Mouse (Mus musculus): ENCODE measurements around the gene Slc6a4. TPM values are rescaled to one million over a fixed set of nuclear protein-coding genes. Genes with fewer than 3 reads are reported as not detected.

Gene Slc6a4
- total and polyA plus RNA-seq, 3 experiments: not detected

GRCm38 (mm10) chr11:77078273-77079134 is 80.1 kb downstream of the Slc6a4 start, which contains the start of gene Nsrp1 (continued):
- no peak for TF ChIP-seq ZC3H11A (IDR thresholded peaks at IDR 0.05; ENCODE audit: low read depth, low read length)
- TF ChIP-seq BHLHE40 (IDR thresholded peaks at IDR 0.05; ENCODE audit: borderline replicate concordance, low read depth, low read length): no peak
- peak; percentile 99 for TF ChIP-seq ZMIZ1 (IDR thresholded peaks at IDR 0.05; ENCODE audit: low read depth, low read length)
- no peak for TF ChIP-seq ZNF384 (IDR thresholded peaks at IDR 0.05; ENCODE audit: low read depth, low read length)
- peak; percentile 77; the same call in 1 of the 2 replicates for TF ChIP-seq MEF2A (IDR thresholded peaks at IDR 0.05; ENCODE audit: extremely low read depth, insufficient replicate concordance, low read depth, low read length, poor library complexity, severe bottlenecking)
- TF ChIP-seq POLR2AphosphoS5 (IDR thresholded peaks at IDR 0.05; ENCODE audit: borderline replicate concordance, low read depth, low read length): 0 out of 2 replicates have a peak, but pooled peaks have one; percentile 70
- TF ChIP-seq MAX (IDR thresholded peaks at IDR 0.05; ENCODE audit: low read length): 0 out of 2 replicates have a peak, but pooled peaks have one; percentile 50
- peak; percentile 87; the same call in 1 of the 2 replicates for TF ChIP-seq MAZ (IDR thresholded peaks at IDR 0.05; ENCODE audit: low read depth, low read length)
- no peak for TF ChIP-seq E2F4 (IDR thresholded peaks at IDR 0.05; ENCODE audit: borderline replicate concordance, low read depth, low read length)
- no peak for TF ChIP-seq SMC3 (IDR thresholded peaks at IDR 0.05; ENCODE audit: low read depth, low read length)

- peak; percentile 35 for DNase-seq (ENCODE audit: low read depth, low spot score)
- Histone ChIP-seq H3K79me2 (ENCODE audit: control insufficient read depth, insufficient read depth, low read length, poor library complexity) (peaks cover 11% of the 10 kb centered on the region), H3K9ac (ENCODE audit: control insufficient read depth, low read depth, low read length, poor library complexity, severe bottlenecking) (no peak overlapping the region), H3K4me3 (ENCODE audit: control insufficient read depth in 1 of 2, insufficient read depth in 1 of 2, low read depth in 2 of 2, low read length in 2 of 2) (no peak overlapping the region), H3K27ac (ENCODE audit: control insufficient read depth, low read depth, low read length) (no peak overlapping the region), H3K27me3 (ENCODE audit: control insufficient read depth in 1 of 2, insufficient read depth in 2 of 2, low read length in 2 of 2) (peaks cover 9 to 11% of the 10 kb centered on the region in 2 experiments), H3K4me1 (ENCODE audit: control insufficient read depth in 1 of 2, insufficient read depth in 2 of 2, low read length in 2 of 2) (peaks cover 0 to 2% of the 10 kb centered on the region in 2 experiments; a peak in 1 of 4 replicates), H3K36me3 (ENCODE audit: control insufficient read depth in 1 of 2, insufficient read depth in 2 of 2, low read length in 2 of 2) (peaks cover 2 to 9% of the 10 kb centered on the region in 2 experiments; a peak in 3 of 4 replicates), H3K9me3 (replicated peaks; ENCODE audit: insufficient read depth, low read length) (no peaks in the 10 kb centered on the region)
- no peak for TF ChIP-seq ZMIZ1 (IDR thresholded peaks at IDR 0.05; ENCODE audit: low read depth, low read length)
- TF ChIP-seq KAT2A (conservative IDR thresholded peaks at IDR 0.05; ENCODE audit: low read depth, low read length): no peak
- TF ChIP-seq E2F4 (IDR thresholded peaks at IDR 0.05; ENCODE audit: borderline replicate concordance, low read depth, low read length): no peak
- no peak for TF ChIP-seq POLR2AphosphoS5 (IDR thresholded peaks at IDR 0.05; ENCODE audit: borderline replicate concordance, low read depth, low read length)
- TF ChIP-seq TAL1 (IDR thresholded peaks at IDR 0.05; ENCODE audit: low read length): no peak
- no peak for TF ChIP-seq RCOR1 (IDR thresholded peaks at IDR 0.05; ENCODE audit: low read depth, low read length)
- no peak; the same call in 1 of the 2 replicates for TF ChIP-seq ZNF384 (IDR thresholded peaks at IDR 0.05; ENCODE audit: low read depth, low read length)
- TF ChIP-seq MAFK (IDR thresholded peaks at IDR 0.05; ENCODE audit: borderline replicate concordance, low read depth, low read length): no peak
- TF ChIP-seq MYC (IDR thresholded peaks at IDR 0.05; ENCODE audit: low read depth, low read length): no peak
- no peak for TF ChIP-seq ELF1 (IDR thresholded peaks at IDR 0.05; ENCODE audit: low read depth, low read length)
- no peak for TF ChIP-seq MEF2A (IDR thresholded peaks at IDR 0.05; ENCODE audit: extremely low read depth, insufficient replicate concordance, low read depth, low read length, poor library complexity, severe bottlenecking)
- TF ChIP-seq ETS1 (IDR thresholded peaks at IDR 0.05; ENCODE audit: low read depth, low read length): no peak
- no peak for TF ChIP-seq MAX (IDR thresholded peaks at IDR 0.05; ENCODE audit: low read length)
- no peak for TF ChIP-seq NRF1 (IDR thresholded peaks at IDR 0.05; ENCODE audit: insufficient read depth, low read depth, low read length, poor library complexity, severe bottlenecking)
- no peak for TF ChIP-seq RAD21 (IDR thresholded peaks at IDR 0.05; ENCODE audit: low read depth, low read length)
- no peak for TF ChIP-seq UBTF (IDR thresholded peaks at IDR 0.05; ENCODE audit: borderline replicate concordance, insufficient read depth, low read depth, low read length)
Measured at GRCm38 (mm10) chr11:77079361-77079760, 81.0 kb downstream of the Slc6a4 start.

Other genes with a start within 250 kb of the Slc6a4 start
- gene Gosr1, start 235.0 kb upstream of the Slc6a4 start, total RNA-seq (2012; rRNA removed): 18.3 and 23.1 TPM in 2 replicates
- gene Gosr1, start 235.0 kb upstream of the Slc6a4 start, polyA plus RNA-seq (2012; ENCODE audit: insufficient read depth in 1 of 2, insufficient read length in 2 of 2, low read depth in 1 of 2, low replicate concordance in 2 of 2, missing spikeins in 1 of 2): 10 to 100 TPM in 1 of 2 experiments, not detected in 1; 25.8 TPM
- gene Cpd, start 151.6 kb upstream of the Slc6a4 start, total RNA-seq (2012; rRNA removed): 9.1 and 14.6 TPM in 2 replicates
- gene Cpd, start 151.6 kb upstream of the Slc6a4 start, polyA plus RNA-seq (2012; ENCODE audit: insufficient read depth in 1 of 2, insufficient read length in 2 of 2, low read depth in 1 of 2, low replicate concordance in 2 of 2, missing spikeins in 1 of 2): 1 to 10 TPM in 1 of 2 experiments, not detected in 1; 7.5 TPM
- gene Tmigd1, start 96.4 kb upstream of the Slc6a4 start, total RNA-seq (2012; rRNA removed): not detected in 2 replicates
- not detected for gene Tmigd1, start 96.4 kb upstream of the Slc6a4 start, polyA plus RNA-seq (2012; ENCODE audit: insufficient read depth in 1 of 2, insufficient read length in 2 of 2, low read depth in 1 of 2, low replicate concordance in 2 of 2, missing spikeins in 1 of 2)
- gene Blmh, start 73.8 kb upstream of the Slc6a4 start, total RNA-seq (2012; rRNA removed): 111 and 144 TPM in 2 replicates
- 100 to 1,000 TPM in 1 of 2 experiments, not detected in 1; 116 TPM for gene Blmh, start 73.8 kb upstream of the Slc6a4 start, polyA plus RNA-seq (2012; ENCODE audit: insufficient read depth in 1 of 2, insufficient read length in 2 of 2, low read depth in 1 of 2, low replicate concordance in 2 of 2, missing spikeins in 1 of 2)
- gene Nsrp1, start 79.8 kb downstream of the Slc6a4 start, total RNA-seq (2012; rRNA removed): 21.0 and 21.5 TPM in 2 replicates
- gene Nsrp1, start 79.8 kb downstream of the Slc6a4 start, polyA plus RNA-seq (2012; ENCODE audit: insufficient read depth in 1 of 2, insufficient read length in 2 of 2, low read depth in 1 of 2, low replicate concordance in 2 of 2, missing spikeins in 1 of 2): 100 to 1,000 TPM in 1 of 2 experiments, 10 to 100 TPM in 1; 21.6 to 140 TPM
- gene Efcab5, start 190.4 kb downstream of the Slc6a4 start, total RNA-seq (2012; rRNA removed): 0.23 and 0.27 TPM in 2 replicates
- gene Efcab5, start 190.4 kb downstream of the Slc6a4 start, polyA plus RNA-seq (2012; ENCODE audit: insufficient read depth in 1 of 2, insufficient read length in 2 of 2, low read depth in 1 of 2, low replicate concordance in 2 of 2, missing spikeins in 1 of 2): under 1 TPM in 1 of 2 experiments, not detected in 1; 0.29 TPM
- 6.3 and 9.7 TPM in 2 replicates for gene Ssh2, start 217.7 kb downstream of the Slc6a4 start, total RNA-seq (2012; rRNA removed)
- gene Ssh2, start 217.7 kb downstream of the Slc6a4 start, polyA plus RNA-seq (2012; ENCODE audit: insufficient read depth in 1 of 2, insufficient read length in 2 of 2, low read depth in 1 of 2, low replicate concordance in 2 of 2, missing spikeins in 1 of 2): 10 to 100 TPM; 16.5 to 29.2 TPM